Mouse (Mus musculus) fat pad, adult 2 months (tissue): ENCODE measurements around the gene Atp5g2.
"Not testable (repeated sequence)": the region's sequence is repeated elsewhere in the genome, so short reads cannot be mapped to it uniquely, and the experiment has no call there.

Experiments
- DNase-seq: peaks from one replicate; pipeline ENCODE4 v3.0.0-alpha.2; 2011; ENCODE audit warnings: low read depth, low spot score; ENCODE audit errors: extremely low read depth

Gene Atp5g2

DNA sequence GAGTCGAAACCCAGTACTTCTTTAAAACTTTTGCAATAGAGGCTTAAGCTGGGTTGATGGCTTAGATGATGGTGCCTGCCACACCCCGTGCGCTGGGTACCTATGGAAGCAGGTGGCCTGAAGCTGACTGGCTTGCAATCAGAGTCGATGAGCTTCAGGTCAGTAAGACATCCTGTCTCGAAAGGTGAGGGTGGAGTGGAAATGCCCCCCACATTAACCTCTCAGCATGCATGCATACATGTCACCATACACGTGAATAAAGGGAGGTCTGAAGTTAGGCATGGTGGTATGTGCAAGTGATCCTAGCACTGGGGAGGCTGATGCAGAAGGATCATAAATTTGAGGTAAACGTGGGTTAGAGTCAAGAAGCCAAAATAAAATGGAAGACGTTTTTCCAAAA is 2.6 kb downstream of the Atp5g2 start:
- no peak for DNase-seq

DNA sequence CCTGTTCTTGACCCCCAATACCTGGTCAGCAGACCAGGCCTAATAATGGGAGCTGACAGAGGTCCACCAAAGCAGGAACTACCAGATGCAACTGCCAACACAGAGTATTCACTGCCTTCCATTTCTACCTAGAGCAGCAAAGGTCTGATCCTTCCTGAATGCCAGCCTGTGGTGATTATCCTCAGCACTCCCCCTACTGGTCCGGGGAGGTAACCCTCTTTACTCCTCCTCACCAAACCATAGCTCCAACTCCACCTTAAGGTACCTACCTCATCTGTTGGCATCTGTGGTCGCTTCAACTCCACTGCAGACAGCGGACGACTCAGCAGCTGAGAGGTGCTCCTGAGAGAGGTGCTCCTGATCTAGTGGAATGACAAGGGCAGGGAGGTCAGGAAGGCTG is 6.7 kb downstream of the Atp5g2 start:
- no peak for DNase-seq

- DNase-seq = no peak
Observed at GRCm38 (mm10) chr15:102663825-102664224, 8.3 kb downstream of the Atp5g2 start.

DNA sequence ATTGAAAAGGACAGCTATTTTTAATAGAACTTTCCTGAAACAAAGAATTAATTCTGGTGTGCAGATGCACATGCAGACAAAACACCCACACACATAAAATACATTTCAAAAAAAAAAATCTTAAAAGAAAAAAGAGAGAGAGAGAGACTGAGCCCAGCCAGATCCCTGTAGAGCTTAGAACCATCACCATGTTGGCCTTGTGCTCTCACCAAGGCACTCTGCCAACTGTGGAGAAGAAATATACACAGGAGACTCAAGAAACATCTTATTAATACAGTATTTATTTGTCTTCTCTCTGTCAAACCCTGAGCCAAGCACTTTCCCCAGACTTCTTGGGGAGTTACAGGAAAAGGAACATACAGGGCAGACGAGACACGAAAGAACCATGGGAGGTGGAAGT is 9.6 kb downstream of the Atp5g2 start:
- not testable (repeated sequence) for DNase-seq

DNA sequence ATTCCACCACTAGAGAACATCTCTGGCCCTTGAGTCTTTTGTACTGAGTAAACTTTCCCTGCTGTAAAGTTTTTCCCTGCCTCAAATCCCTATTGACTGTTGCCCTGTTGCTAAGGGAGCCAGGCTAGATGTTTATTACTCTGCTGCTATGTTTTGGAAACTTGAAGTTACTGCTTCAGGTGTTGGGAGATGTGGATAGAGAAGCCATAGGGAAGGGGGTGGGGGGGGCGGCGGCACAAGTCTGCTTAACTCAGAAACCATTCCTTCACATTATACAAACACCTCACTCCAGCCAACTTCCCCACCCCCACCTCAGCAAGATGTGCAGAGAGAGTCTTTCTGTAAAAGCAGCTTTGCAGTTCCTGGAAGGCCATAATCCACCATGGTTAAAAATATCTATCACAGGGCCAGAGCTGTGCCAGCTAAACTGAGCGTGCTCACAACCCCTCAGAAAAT is 14.2 kb downstream of the Atp5g2 start:
- no peak for DNase-seq

DNA sequence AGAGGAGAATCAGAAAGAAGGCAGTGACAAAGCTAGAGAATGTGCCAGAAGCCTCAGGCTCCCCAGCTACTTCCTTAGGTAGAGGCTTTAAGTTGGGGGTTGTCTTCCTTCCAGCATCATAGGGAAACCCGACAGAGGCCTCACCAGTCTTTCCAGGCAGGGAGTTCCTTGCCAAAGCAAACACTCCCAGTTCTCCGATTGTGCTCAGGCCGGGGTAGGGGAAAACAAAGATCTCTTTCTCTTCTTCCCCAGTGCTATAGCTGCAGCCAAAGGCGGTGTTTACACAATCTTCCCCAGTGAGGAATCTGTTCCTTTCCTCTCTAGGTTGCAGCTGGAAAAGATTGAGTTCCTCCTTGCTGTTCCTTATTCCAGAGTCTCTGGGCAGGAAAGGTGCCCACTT is 15.5 kb downstream of the Atp5g2 start:
- DNase-seq = peak; percentile 95

DNA sequence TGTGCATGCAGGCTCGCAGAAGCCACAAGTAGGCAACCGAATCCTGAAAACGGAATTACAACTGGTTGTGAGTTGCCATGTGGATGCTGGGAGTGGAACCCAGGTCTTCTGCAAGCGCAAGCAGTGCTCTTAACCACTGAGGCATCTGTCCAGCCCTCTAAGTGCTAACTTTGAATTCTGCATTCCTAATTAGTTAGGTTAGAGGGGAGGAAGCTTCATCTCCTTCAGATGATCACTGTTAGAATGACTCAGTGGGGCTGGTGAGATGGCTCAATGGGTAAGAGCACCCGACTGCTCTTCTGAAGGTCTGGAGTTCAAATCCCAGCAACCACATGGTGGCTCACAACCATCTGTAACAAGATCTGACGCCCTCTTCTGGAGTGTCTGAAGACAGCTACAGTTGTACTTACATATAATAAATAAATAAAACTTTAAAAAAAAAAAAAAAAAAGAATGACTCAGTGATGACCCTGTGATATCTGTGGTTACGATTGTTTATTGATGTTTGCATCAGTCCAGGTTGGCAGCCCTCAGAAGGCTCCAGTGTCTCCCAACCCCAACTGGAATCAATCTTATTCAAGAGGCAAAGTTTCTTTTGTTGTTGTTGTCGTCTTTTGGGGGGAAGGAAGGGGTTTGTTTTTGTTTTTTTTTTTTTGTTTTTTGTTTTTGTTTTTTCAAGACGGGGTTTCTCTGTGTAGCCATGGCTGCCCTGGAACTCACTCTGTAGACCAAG is 20.1 kb downstream of the Atp5g2 start:
- DNase-seq = not testable (repeated sequence)

- DNase-seq = no peak
Observed at GRCm38 (mm10) chr15:102651107-102651506, 21.0 kb downstream of the Atp5g2 start.

DNA sequence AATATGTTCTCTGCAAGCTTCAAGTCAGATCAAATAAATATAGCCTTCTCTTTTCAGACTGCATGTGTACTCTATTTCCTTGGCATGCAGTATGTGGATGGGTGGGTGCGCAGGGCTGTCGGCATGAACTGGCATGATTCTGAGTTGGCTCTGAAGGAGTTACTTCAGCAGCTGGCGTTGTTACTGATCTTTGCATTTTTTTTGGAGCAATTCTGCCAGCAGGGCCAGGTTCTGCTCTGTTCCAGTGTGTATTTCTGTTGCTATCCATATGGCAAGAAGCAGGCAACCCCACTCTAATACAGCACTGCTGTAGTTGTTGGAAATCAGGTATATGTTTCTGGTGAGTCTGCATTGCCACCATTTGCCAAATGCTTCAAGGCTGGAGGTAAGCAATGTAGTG is 36.3 kb downstream of the Atp5g2 start:
- DNase-seq = no peak

DNA sequence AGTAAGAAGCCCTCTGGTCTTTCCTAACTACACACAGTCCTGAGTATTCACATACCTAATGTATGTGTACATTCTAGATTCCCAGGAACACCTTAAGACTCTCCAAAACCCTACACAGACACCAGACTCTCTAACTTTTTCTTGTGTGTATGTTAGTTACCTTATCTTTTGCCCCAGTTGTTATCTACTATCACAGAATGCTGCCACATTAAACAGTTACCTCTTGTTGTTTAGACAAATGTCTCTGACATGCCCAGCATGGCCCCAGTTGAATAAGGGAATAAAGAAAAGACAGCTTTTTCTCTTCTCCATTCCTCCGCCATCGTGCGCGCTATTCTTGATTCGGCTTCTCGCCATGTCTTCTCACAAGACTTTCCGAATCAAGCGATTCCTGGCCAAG is 37.5 kb downstream of the Atp5g2 start:
- no peak for DNase-seq

DNA sequence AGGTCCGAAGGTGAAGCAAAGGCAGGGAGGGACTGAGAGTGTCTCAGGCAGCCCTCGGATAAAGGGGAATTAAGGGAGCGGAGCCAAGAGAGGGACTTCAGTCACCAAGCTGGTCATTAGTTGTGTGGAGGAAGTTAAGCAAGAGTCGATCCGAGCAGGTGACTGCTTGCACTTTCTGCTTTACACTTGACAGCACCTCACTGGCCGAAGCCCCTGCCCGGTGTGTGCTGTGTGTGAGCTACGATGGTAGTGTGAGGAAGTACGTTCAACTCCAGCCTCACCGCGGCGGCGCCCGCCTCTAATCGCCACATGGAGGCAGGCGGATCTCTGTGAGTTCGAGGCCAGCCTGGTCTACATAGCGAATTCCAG is 46.5 kb downstream of the Atp5g2 start:
- DNase-seq = no peak

DNA sequence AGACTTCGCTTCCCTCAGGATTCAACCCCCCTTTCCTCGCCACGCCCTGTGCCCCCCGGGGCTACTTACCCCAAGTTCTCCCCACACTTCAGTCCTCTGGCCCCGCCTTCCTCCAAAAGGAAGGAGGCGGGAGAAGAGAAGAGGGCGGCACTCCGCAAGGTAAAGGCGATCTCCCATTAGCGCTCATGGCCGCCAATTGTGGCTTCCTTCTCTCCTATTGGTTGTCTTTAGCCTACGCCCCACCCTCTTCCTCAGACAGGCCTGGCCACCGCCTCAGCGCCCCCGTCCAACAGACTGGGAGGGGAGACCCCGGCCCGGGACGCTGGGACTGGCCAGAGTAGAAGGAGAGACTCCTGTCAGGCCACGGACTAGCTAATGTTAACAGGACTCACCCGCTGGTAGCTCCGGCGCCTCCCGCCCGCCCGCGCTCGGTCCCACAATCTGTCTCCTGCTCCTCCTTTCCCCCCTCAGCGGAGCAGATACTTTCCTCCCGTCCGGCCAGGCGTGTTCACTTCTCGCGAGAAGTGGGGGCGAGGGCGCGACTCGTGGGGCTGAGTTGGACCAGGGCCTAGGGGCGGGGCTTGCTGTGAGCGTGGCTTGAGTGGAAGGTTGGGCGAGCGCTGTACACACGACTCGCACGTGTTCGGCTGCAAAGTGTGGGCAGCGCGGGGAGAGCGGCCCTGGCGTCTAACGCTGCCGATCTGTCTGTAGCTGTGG is 47.0 kb downstream of the Atp5g2 start, which contains the start of the genes Gm28047 and Atf7:
Gene Gm28047, minus strand, starts transcription at position 98 of the 717 bp plus-strand sequence.
Gene Atf7, minus strand, starts transcription at position 495 of the 717 bp plus-strand sequence.
- peak; percentile 87 for DNase-seq

DNA sequence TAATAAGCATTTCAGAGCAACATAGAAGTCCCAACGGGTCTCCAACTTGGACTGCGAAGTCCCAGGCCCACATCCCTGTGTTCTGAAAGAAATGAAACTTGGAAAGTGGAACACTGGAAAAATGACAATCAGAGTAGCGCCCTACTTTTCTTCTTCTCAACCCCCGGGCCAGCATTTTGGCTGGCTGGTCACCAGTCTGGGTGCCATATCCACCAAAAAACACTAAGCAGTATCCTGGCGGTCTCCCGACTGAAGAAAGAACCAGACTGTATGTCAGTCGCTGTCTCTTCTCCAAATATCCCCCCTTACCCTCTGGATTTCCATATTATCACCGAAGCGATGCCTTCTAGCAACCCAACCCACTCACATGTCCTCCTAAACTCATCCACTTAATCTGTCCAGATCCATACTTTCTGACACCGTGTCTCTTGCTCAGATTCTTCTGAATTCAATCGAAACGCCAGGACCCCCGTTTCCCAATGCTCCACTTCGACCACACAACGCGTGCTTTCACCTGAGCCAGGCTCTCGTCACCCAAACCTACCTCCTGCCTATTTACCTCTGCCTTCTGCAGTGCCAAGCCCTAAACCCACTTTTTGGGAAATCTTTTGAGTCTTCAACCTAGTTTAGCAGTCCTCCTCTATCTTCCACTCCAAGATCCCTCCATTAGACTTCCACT is 47.7 kb downstream of the Atp5g2 start:
- DNase-seq = no peak

GRCm38 (mm10) chr15:102623121-102623520 is 49.0 kb downstream of the Atp5g2 start:
- DNase-seq = peak; percentile 30

DNA sequence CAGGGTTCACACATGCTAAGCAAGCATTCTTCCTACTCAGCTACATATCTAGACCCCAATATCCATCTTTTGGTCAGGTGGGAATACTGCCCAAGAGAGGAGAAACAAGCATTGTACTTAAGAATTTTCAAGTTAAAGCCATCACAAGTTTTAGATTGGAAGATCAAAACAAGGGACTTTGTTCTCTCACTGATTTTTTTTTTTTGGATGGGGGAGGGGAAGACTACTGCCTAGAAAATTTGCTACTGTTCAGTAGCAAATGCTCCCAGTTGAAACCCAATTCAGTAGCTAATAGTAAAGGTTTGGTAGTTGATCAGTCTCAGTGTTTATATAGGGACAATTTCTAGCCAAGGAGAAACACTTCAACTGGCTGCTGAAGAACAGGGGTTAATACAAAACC is 49.6 kb downstream of the Atp5g2 start:
- no peak for DNase-seq

- DNase-seq = no peak
Observed at GRCm38 (mm10) chr15:102620765-102621164, 51.4 kb downstream of the Atp5g2 start.

DNA sequence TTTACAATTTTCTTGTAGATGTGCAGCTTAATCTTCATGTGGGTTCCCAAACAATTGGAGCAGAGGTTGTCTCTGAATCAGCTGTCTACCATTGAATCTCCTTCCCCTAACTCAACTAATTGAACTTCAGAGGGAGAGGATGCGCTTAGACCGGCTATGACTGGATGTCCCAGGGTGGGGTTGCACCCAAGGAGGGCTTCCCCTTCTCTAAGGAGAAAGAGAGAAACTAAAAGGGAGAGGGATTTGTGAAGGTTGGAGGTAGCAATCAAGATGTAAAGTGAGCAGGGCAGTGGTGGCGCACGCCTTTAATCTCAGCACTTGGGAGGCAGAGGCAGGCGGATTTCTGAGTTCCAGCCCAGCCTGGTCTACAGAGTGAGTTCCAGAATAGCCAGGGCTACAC is 52.7 kb downstream of the Atp5g2 start:
- DNase-seq = no peak

DNA sequence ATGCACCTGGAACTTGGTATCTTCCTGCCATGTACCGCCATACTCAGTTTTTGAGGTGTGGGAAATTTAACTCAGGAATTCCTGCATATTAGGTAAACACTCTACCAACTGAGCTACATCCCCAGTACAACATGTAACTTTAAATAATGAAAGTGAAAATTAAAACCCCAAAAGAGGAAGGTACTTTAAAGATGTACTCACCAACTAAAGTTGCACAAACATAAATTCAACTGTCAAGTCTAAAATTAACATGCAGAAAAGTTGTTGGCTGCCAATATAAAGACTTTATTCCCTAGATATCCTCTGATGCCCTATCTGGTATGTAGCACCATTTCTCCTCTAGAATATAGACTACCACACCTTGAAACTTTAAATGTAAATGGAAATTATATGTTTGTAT is 54.5 kb downstream of the Atp5g2 start:
- DNase-seq = no peak

DNA sequence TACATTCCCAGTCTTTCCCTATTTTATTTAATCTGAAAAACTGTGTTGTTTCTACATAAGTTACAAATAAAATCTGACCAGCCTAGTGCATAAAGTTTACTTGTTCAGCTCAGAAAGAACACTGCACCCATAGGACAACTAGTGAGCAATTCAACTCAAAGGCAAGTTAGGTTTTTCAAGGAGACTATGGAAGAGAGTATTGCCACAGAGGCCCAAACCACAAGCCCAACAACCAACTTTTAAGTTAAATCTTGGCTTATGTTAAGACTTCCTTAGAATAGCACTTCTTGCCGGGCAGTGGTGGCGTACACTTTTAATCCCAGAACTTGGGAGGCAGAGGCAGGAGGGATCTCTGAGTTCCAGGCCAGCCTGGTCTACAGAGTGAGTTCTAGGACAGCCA is 56.0 kb downstream of the Atp5g2 start:
- DNase-seq = no peak

- DNase-seq = no peak
Observed at GRCm38 (mm10) chr15:102614224-102614623, 57.9 kb downstream of the Atp5g2 start.

DNA sequence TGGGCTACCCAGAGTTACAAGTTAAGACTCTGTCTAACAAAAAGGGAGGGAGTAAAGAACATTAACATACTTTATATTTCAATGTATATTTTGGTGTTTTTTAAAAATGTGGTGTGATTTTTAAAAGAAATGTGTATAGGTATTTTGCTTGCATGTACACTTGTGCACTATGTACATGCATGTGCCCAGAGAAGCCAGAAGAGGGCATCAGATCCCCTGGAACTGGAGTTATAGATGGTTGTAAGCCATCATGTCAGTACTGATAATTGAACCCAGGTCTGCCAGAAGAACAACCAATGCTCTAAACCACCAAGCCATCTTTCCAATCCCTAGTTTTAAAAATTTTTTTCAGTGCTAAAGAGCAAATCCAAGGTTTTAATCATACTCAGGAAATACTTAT is 59.2 kb downstream of the Atp5g2 start:
- no peak for DNase-seq
